Mouse (Mus musculus) forebrain, embryonic 16.5 days (tissue): Measurements from ENCODE around the gene Chchd1. TPM values are rescaled to one million over a fixed set of nuclear protein-coding genes. Genes with fewer than 3 reads are reported as not detected.

Source experiments
- ATAC-seq: fragments of 200-750 bp; cut with Nextera tagmentation; 2 replicates; pipeline ENCODE4 v1.8.0; 2017; ENCODE audit warnings: mild to moderate bottlenecking, moderate library complexity
- H3K27ac ChIP-seq: fragments of 300-500 bp; sonication (generic); 2 replicates; pipeline ENCODE4 v1.5.1; 2014; ENCODE audit warnings: low read length, control low read depth
- H3K27me3 ChIP-seq: fragments of 300-500 bp; sonication (generic); replicated peaks from 2 replicates; pipeline ENCODE4 v1.6.1; 2014; ENCODE audit warnings: low read length; ENCODE audit not compliant: control insufficient read depth, insufficient read depth
- H3K36me3 ChIP-seq: fragments of 300-500 bp; sonication (generic); 2 replicates; pipeline ENCODE4 v1.6.1; 2014; ENCODE audit not compliant: control insufficient read depth, insufficient read depth
- H3K4me1 ChIP-seq: fragments of 300-500 bp; sonication (generic); replicated peaks from 2 replicates; pipeline ENCODE4 v1.6.1; 2014; ENCODE audit warnings: low read length; ENCODE audit not compliant: control insufficient read depth, insufficient read depth
- H3K4me2 ChIP-seq: fragments of 300-500 bp; sonication (generic); 2 replicates; pipeline ENCODE4 v1.6.1; 2014; ENCODE audit warnings: mild to moderate bottlenecking, low read length, control low read depth
- H3K4me3 ChIP-seq: fragments of 300-500 bp; sonication (generic); replicated peaks from 2 replicates; pipeline ENCODE4 v1.5.1; 2014; ENCODE audit warnings: mild to moderate bottlenecking, low read length, control low read depth
- H3K9ac ChIP-seq: fragments of 300-500 bp; sonication (generic); replicated peaks from 2 replicates; pipeline ENCODE4 v1.6.1; 2014; ENCODE audit warnings: low read depth, low read length, control low read depth
- H3K9me3 ChIP-seq: fragments of 300-500 bp; sonication (generic); 2 replicates; pipeline ENCODE4 v1.6.1; 2016; ENCODE audit warnings: low read length; ENCODE audit not compliant: control insufficient read depth
- WGBS: fragments of 180-500 bp; shearing (Covaris S2); extraction: QIAGEN DNeasy Blood & Tissue Kit; methylation state at CpG from one replicate; pipeline ENCODE4 v1.1.7; 2014; 5-methylcytosine and 5-hydroxymethylcytosine counted together
- polyA plus RNA-seq: library from polyadenylated mRNA; unstranded; fragments of >200 nt; fragmentation: Nextera tagmentation; extraction: Ambion mirVana; gene quantifications from 2 replicates; pipeline ENCODE4 v1.2.1, GENCODE M21; 2015

Chchd1 gene
- polyA plus RNA-seq, result 175 and 187 TPM in 2 replicates

- Histone ChIP-seq H3K36me3 (no peaks in the 10 kb centered on the region), H3K27me3 (no peaks in the 10 kb centered on the region), H3K9ac (peak within 1 kb of the TSS; percentile 87), H3K4me1 (peaks cover 43% of the 10 kb centered on the region), H3K27ac (peak within 1 kb of the TSS; percentile 92), H3K9me3 (no peaks in the 10 kb centered on the region), H3K4me2 (peak within 1 kb of the TSS; percentile 64), H3K4me3 (peak within 1 kb of the TSS; percentile 82)
- under 1% methylated on average over 61 of the region's 61 CpGs for WGBS
- ATAC-seq, result peak; percentile 64
Measured at GRCm38 (mm10) chr14:20702741-20703381, at the start of gene Chchd1. Gene Chchd1, plus strand, starts transcription at chr14:20703006.

- 81% methylated on average over 9 of the region's 9 CpGs for WGBS
- Histone ChIP-seq H3K27ac (no peak overlapping the region), H3K9me3 (no peaks in the 10 kb centered on the region), H3K36me3 (no peaks in the 10 kb centered on the region), H3K27me3 (no peaks in the 10 kb centered on the region), H3K4me3 (no peak overlapping the region), H3K4me2 (no peak overlapping the region), H3K9ac (no peak overlapping the region), H3K4me1 (no peaks in the 10 kb centered on the region)
- ATAC-seq, result no peak
Measured at GRCm38 (mm10) chr14:20654690-20655421, 48.0 kb upstream of the Chchd1 start.

- no peak overlapping the region for H3K9ac ChIP-seq
- H3K4me3 ChIP-seq, result no peak overlapping the region
- no peaks in the 10 kb centered on the region for H3K36me3 ChIP-seq
- no peak overlapping the region for H3K4me2 ChIP-seq
- peaks cover 3% of the 10 kb centered on the region; the same call in 1 of the 2 replicates for H3K4me1 ChIP-seq
- no peak overlapping the region for H3K27ac ChIP-seq
- WGBS, result 88% methylated on average over 9 of the region's 9 CpGs
- no peaks in the 10 kb centered on the region for H3K27me3 ChIP-seq
- no peaks in the 10 kb centered on the region for H3K9me3 ChIP-seq
- no peak for ATAC-seq
Measured at GRCm38 (mm10) chr14:20655731-20656130, 47.1 kb upstream of the Chchd1 start.

- Histone ChIP-seq H3K27ac (no peak within 1 kb of the TSS), H3K27me3 (no peaks in the 10 kb centered on the region)
- no peak for ATAC-seq
Measured at GRCm38 (mm10) chr14:20656361-20656760, 46.4 kb upstream of the Chchd1 start, which contains the start of gene Myoz1. Gene Myoz1, minus strand, starts transcription at chr14:20656540.

GRCm38 (mm10) chr14:20658326-20658725, 44.5 kb upstream of the Chchd1 start:
- Histone ChIP-seq H3K9ac (no peak overlapping the region), H3K36me3 (no peaks in the 10 kb centered on the region), H3K27me3 (no peaks in the 10 kb centered on the region), H3K9me3 (no peaks in the 10 kb centered on the region), H3K27ac (no peak overlapping the region), H3K4me1 (peaks cover 10% of the 10 kb centered on the region), H3K4me3 (no peak overlapping the region), H3K4me2 (no peak overlapping the region)
- ATAC-seq, result no peak

More at GRCm38 (mm10) chr14:20656361-20656760, 46.4 kb upstream of the Chchd1 start, which contains the start of gene Myoz1:
- Histone ChIP-seq H3K4me1 (peaks cover 3% of the 10 kb centered on the region; the same call in 1 of the 2 replicates), H3K9ac (no peak within 1 kb of the TSS), H3K9me3 (no peaks in the 10 kb centered on the region), H3K4me2 (no peak within 1 kb of the TSS), H3K4me3 (no peak within 1 kb of the TSS), H3K36me3 (no peaks in the 10 kb centered on the region)
- WGBS, result 41% methylated on average over 11 of the region's 11 CpGs

- Histone ChIP-seq H3K36me3 (no peaks in the 10 kb centered on the region), H3K9ac (no peak overlapping the region), H3K27ac (no peak overlapping the region), H3K27me3 (no peaks in the 10 kb centered on the region), H3K9me3 (no peaks in the 10 kb centered on the region), H3K4me2 (no peak overlapping the region), H3K4me3 (no peak overlapping the region), H3K4me1 (peaks cover 10% of the 10 kb centered on the region)
- 92% methylated on average over 6 of the region's 6 CpGs for WGBS
- no peak for ATAC-seq
Measured at GRCm38 (mm10) chr14:20658902-20659301, 43.9 kb upstream of the Chchd1 start.

- Histone ChIP-seq H3K4me2 (no peak overlapping the region), H3K9ac (no peak overlapping the region), H3K4me1 (peaks cover 10% of the 10 kb centered on the region), H3K27me3 (no peaks in the 10 kb centered on the region), H3K27ac (no peak overlapping the region), H3K4me3 (no peak overlapping the region), H3K9me3 (no peaks in the 10 kb centered on the region), H3K36me3 (no peaks in the 10 kb centered on the region)
- WGBS, result 94% methylated on average over 7 of the region's 7 CpGs
- no peak for ATAC-seq
Measured at GRCm38 (mm10) chr14:20659687-20660086, 43.1 kb upstream of the Chchd1 start.

- no peaks in the 10 kb centered on the region for H3K9me3 ChIP-seq
- no peaks in the 10 kb centered on the region for H3K27me3 ChIP-seq
- peak overlapping the region; percentile 71 for H3K27ac ChIP-seq
- H3K4me2 ChIP-seq, result peak overlapping the region; percentile 92
- WGBS, result under 1% methylated on average over 52 of the region's 52 CpGs
- peaks cover 10% of the 10 kb centered on the region for H3K4me1 ChIP-seq
- no peaks in the 10 kb centered on the region for H3K36me3 ChIP-seq
- peak overlapping the region; percentile 83 for H3K9ac ChIP-seq
- peak overlapping the region; percentile 72 for H3K4me3 ChIP-seq
- peak; percentile 88 for ATAC-seq
Measured at GRCm38 (mm10) chr14:20660827-20661660, 41.8 kb upstream of the Chchd1 start.
